Mouse (Mus musculus) heart, postnatal 0 days (tissue): ENCODE measurements around the gene Agap1. TPM values are rescaled to one million over a fixed set of nuclear protein-coding genes. Genes with fewer than 3 reads are reported as not detected.
A peak's percentile ranks its signal among the peaks of the same experiment; 100 is the strongest.

Experiments
- ATAC-seq: fragments of 200-750 bp; cut with Nextera tagmentation; 2 replicates; pipeline ENCODE4 v1.8.0; 2017; ENCODE audit warnings: low read depth, moderate number of reproducible peaks, moderate library complexity; ENCODE audit not compliant: insufficient read depth
- DNase-seq: peaks from one replicate; pipeline ENCODE4 v3.0.0-alpha.2; 2016; ENCODE audit warnings: low spot score
- H3K27ac ChIP-seq: fragments of 300-500 bp; sonication (generic); 2 replicates; pipeline ENCODE4 v1.5.1; 2014; ENCODE audit warnings: low read depth, mild to moderate bottlenecking
- H3K27me3 ChIP-seq: fragments of 300-500 bp; sonication (generic); 2 replicates; pipeline ENCODE4 v1.6.1; 2014; ENCODE audit warnings: low read length, mixed read lengths; ENCODE audit not compliant: control insufficient read depth, insufficient read depth
- H3K36me3 ChIP-seq: fragments of 300-500 bp; sonication (generic); replicated peaks from 2 replicates; pipeline ENCODE4 v1.6.1; 2014; ENCODE audit warnings: low read length, mixed read lengths; ENCODE audit not compliant: control insufficient read depth, insufficient read depth
- H3K4me1 ChIP-seq: fragments of 300-500 bp; sonication (generic); 2 replicates; pipeline ENCODE4 v1.6.1; 2014; ENCODE audit warnings: antibody characterized with exemption; ENCODE audit not compliant: control insufficient read depth, insufficient read depth
- H3K4me2 ChIP-seq: fragments of 300-500 bp; sonication (generic); 2 replicates; pipeline ENCODE4 v1.6.1; 2014; ENCODE audit warnings: low read depth, mild to moderate bottlenecking, low read length, moderate library complexity
- H3K4me3 ChIP-seq: fragments of 300-500 bp; sonication (generic); 2 replicates; pipeline ENCODE4 v1.5.1; 2014; ENCODE audit warnings: low read depth, low read length
- H3K9ac ChIP-seq: fragments of 300-500 bp; sonication (generic); replicated peaks from 2 replicates; pipeline ENCODE4 v1.6.1; 2014; ENCODE audit warnings: low read depth, low read length, mixed read lengths
- H3K9me3 ChIP-seq: fragments of 300-500 bp; sonication (generic); replicated peaks from 2 replicates; pipeline ENCODE4 v1.6.1; 2016; ENCODE audit warnings: low read length; ENCODE audit not compliant: control insufficient read depth
- CTCF ChIP-seq: IDR thresholded peaks from 2 replicates; pipeline ENCODE4 v1.5.1; 2016; ENCODE audit warnings: antibody characterized with exemption, control low read depth, low read depth
- EP300 ChIP-seq: IDR thresholded peaks from 2 replicates; pipeline ENCODE4 v1.6.1; 2016; ENCODE audit warnings: antibody characterized with exemption, low read depth
- WGBS: fragments of 180-500 bp; shearing (Covaris S2); extraction: QIAGEN DNeasy Blood & Tissue Kit; methylation state at CpG from one replicate; pipeline ENCODE4 v1.1.7; 2014; 5-methylcytosine and 5-hydroxymethylcytosine counted together
- polyA plus RNA-seq: library from polyadenylated mRNA; unstranded; fragments of >200 nt; fragmentation: Nextera tagmentation; extraction: Ambion mirVana; gene quantifications from 2 replicates; pipeline ENCODE4 v1.2.1, GENCODE M21; 2015
- total RNA-seq: library from RNA; depleted of rRNA; stranded (reverse); fragments of >200 nt; gene quantifications from 2 replicates; pipeline ENCODE4 v1.2.3, GENCODE M21; 2014; ENCODE audit warnings: low replicate concordance

Gene Agap1
- total and polyA plus RNA-seq, 2 experiments from 2014 or later = 6.1 to 21.0 TPM

DNA sequence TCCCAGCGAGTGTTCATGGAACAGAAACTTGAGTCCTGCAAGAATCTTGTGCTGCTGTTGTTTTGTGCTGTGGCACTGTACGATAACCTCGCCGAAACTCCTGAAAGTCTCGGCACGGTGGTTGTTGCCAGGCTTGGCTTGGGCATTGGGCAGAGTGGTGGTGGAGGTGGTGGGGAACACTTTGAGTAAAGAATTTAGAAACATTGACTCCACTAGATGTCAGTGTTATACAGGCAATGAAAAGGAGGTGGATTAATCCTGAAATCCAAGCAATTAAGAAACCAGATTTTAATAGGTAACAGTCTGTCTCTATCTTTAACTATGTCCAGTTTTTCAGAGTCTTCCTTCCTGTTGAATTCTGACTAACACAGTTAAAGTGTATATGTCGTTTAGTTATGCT, 212.8 kb downstream of the Agap1 start:
- 83% methylated on average over 7 of the region's 7 CpGs for WGBS
- H3K27ac ChIP-seq = no peak overlapping the region
- TF ChIP-seq EP300 (no peak), CTCF (peak; percentile 33)
- no peak; the same call in 1 of the 2 replicates for ATAC-seq
- no peaks in the 10 kb centered on the region for H3K4me1 ChIP-seq
- DNase-seq = peak; percentile 29
- H3K36me3 ChIP-seq = peaks cover 43% of the 10 kb centered on the region
- no peak overlapping the region for H3K9ac ChIP-seq
- no peaks in the 10 kb centered on the region for H3K9me3 ChIP-seq
- no peak overlapping the region for H3K4me2 ChIP-seq
- H3K4me3 ChIP-seq = no peak overlapping the region
- H3K27me3 ChIP-seq = no peaks in the 10 kb centered on the region

- H3K4me2 ChIP-seq = no peak overlapping the region
- no peaks in the 10 kb centered on the region for H3K4me1 ChIP-seq
- no peaks in the 10 kb centered on the region for H3K27me3 ChIP-seq
- no peak overlapping the region for H3K9ac ChIP-seq
- TF ChIP-seq CTCF = no peak
- no peak for TF ChIP-seq EP300
- 59% methylated on average over 9 of the region's 9 CpGs for WGBS
- H3K9me3 ChIP-seq = no peaks in the 10 kb centered on the region
- peaks cover 56% of the 10 kb centered on the region for H3K36me3 ChIP-seq
- DNase-seq (no peak), ATAC-seq (no peak)
- H3K27ac ChIP-seq = no peak overlapping the region
- no peak overlapping the region for H3K4me3 ChIP-seq
Observed at GRCm38 (mm10) chr1:89668635-89669034, 214.0 kb downstream of the Agap1 start.

GRCm38 (mm10) chr1:89671110-89671787, 216.6 kb downstream of the Agap1 start:
- Histone ChIP-seq H3K36me3 (peaks cover 63% of the 10 kb centered on the region), H3K27me3 (no peaks in the 10 kb centered on the region), H3K4me3 (no peak overlapping the region), H3K27ac (no peak overlapping the region), H3K4me1 (no peaks in the 10 kb centered on the region), H3K4me2 (no peak overlapping the region), H3K9me3 (no peaks in the 10 kb centered on the region), H3K9ac (no peak overlapping the region)
- ATAC-seq (no peak), DNase-seq (no peak)
- TF ChIP-seq CTCF = no peak
- no peak for TF ChIP-seq EP300
- WGBS = 92% methylated on average over 26 of the region's 26 CpGs

DNA sequence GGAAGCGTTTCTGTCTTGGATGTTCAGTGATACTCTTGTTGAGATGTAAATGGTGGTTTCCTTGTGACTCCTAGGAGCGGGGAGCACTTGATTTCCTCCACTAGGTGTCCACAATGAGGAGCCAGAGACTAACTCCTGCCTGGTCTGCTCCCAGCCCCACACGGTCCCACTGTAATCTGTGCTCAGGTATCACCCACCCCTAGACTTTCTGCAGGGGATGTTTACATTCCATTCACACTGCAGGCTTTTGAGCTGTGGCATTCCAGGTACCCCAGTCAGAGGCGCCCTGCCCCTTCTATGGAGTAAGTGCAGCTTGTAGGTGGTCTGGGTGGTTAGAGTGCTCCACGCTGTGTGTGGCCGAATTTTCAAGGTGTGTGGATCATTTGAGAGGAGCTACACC, 218.5 kb downstream of the Agap1 start:
- Histone ChIP-seq H3K9ac (no peak overlapping the region), H3K9me3 (no peaks in the 10 kb centered on the region), H3K4me1 (no peaks in the 10 kb centered on the region), H3K4me2 (no peak overlapping the region), H3K27me3 (no peaks in the 10 kb centered on the region), H3K4me3 (no peak overlapping the region), H3K36me3 (peaks cover 60% of the 10 kb centered on the region), H3K27ac (no peak overlapping the region)
- ATAC-seq (no peak), DNase-seq (no peak)
- WGBS = 85% methylated on average over 6 of the region's 6 CpGs
- TF ChIP-seq EP300 (no peak), CTCF (no peak)

GRCm38 (mm10) chr1:89673686-89674085, 219.1 kb downstream of the Agap1 start:
- Histone ChIP-seq H3K9ac (no peak overlapping the region), H3K4me2 (no peak overlapping the region), H3K27me3 (no peaks in the 10 kb centered on the region), H3K4me3 (no peak overlapping the region), H3K36me3 (peaks cover 60% of the 10 kb centered on the region), H3K27ac (no peak overlapping the region), H3K9me3 (no peaks in the 10 kb centered on the region), H3K4me1 (no peaks in the 10 kb centered on the region)
- no peak for TF ChIP-seq EP300
- peak; percentile 13; the same call in 1 of the 2 replicates for TF ChIP-seq CTCF
- ATAC-seq (no peak), DNase-seq (no peak)
- 91% methylated on average over 3 of the region's 3 CpGs for WGBS

DNA sequence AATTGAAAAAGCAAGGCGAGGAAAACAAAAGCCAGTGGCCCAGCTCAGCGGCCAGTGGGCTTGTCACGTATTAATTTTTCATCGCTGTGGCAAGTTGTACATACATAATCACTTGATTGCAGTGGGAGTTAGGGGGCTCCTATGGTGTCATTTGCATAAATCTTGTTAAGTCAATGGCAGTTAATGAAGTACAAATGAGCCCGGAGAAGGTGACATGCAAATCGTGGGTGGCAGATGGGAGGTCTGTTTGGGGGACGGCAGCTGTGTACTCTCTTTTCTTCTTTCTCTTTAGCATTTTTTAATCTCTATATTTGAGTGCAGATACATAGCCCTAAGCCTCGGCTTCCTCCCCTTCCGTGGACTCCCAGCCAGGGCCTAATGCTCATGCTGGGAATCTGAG, 220.1 kb downstream of the Agap1 start:
- no peak overlapping the region for H3K4me3 ChIP-seq
- DNase-seq = no peak
- no peaks in the 10 kb centered on the region for H3K4me1 ChIP-seq
- H3K27ac ChIP-seq = no peak overlapping the region
- no peak for ATAC-seq
- H3K27me3 ChIP-seq = no peaks in the 10 kb centered on the region
- no peak overlapping the region for H3K9ac ChIP-seq
- H3K36me3 ChIP-seq = peaks cover 60% of the 10 kb centered on the region
- 87% methylated on average over 9 of the region's 9 CpGs for WGBS
- no peak overlapping the region for H3K4me2 ChIP-seq
- H3K9me3 ChIP-seq = no peaks in the 10 kb centered on the region
- TF ChIP-seq CTCF (no peak), EP300 (no peak)
